Mouse (Mus musculus): ENCODE measurements around the gene Ppm1n. TPM values are rescaled to one million over a fixed set of nuclear protein-coding genes. Genes with fewer than 3 reads are reported as not detected.

Gene Ppm1n
- total and polyA plus RNA-seq, 2 experiments from 2014 or later = 0.56 TPM; not detected in 1

- peaks cover 9% of the 10 kb centered on the region; the same call in 1 of the 2 replicates for H3K4me1 ChIP-seq (ENCODE audit: control insufficient read depth, insufficient read depth)
- TF ChIP-seq CTCF (IDR thresholded peaks at IDR 0.05; ENCODE audit: low read depth) = peak; percentile 15; the same call in 1 of the 2 replicates
- TF ChIP-seq EP300 (IDR thresholded peaks at IDR 0.05; ENCODE audit: low read depth) = no peak
- DNase-seq (ENCODE audit: low spot score) = peak; percentile 64
- peaks cover 27% of the 10 kb centered on the region for H3K27me3 ChIP-seq (ENCODE audit: control insufficient read depth, insufficient read depth, low read length)
- H3K9ac ChIP-seq (replicated peaks; ENCODE audit: low read depth, low read length) = peak overlapping the region; percentile 49
- H3K4me2 ChIP-seq (ENCODE audit: low read depth, low read length) = peak overlapping the region; percentile 97
- WGBS = 2% methylated on average over 18 of the region's 18 CpGs
- H3K36me3 ChIP-seq (replicated peaks; ENCODE audit: control insufficient read depth, insufficient read depth, low read length) = no peaks in the 10 kb centered on the region
- peak overlapping the region; percentile 63 for H3K4me3 ChIP-seq (ENCODE audit: low read depth, low read length)
- peak; percentile 59 for ATAC-seq (ENCODE audit: insufficient read depth, low read depth)
- no peaks in the 10 kb centered on the region for H3K9me3 ChIP-seq (replicated peaks; ENCODE audit: control insufficient read depth, low read length)
- peak overlapping the region; percentile 78 for H3K27ac ChIP-seq (ENCODE audit: low read depth)
These were observed 28.0 kb upstream of the Ppm1n start for GRCm38 (mm10) chr7:19307739-19308453.

DNA sequence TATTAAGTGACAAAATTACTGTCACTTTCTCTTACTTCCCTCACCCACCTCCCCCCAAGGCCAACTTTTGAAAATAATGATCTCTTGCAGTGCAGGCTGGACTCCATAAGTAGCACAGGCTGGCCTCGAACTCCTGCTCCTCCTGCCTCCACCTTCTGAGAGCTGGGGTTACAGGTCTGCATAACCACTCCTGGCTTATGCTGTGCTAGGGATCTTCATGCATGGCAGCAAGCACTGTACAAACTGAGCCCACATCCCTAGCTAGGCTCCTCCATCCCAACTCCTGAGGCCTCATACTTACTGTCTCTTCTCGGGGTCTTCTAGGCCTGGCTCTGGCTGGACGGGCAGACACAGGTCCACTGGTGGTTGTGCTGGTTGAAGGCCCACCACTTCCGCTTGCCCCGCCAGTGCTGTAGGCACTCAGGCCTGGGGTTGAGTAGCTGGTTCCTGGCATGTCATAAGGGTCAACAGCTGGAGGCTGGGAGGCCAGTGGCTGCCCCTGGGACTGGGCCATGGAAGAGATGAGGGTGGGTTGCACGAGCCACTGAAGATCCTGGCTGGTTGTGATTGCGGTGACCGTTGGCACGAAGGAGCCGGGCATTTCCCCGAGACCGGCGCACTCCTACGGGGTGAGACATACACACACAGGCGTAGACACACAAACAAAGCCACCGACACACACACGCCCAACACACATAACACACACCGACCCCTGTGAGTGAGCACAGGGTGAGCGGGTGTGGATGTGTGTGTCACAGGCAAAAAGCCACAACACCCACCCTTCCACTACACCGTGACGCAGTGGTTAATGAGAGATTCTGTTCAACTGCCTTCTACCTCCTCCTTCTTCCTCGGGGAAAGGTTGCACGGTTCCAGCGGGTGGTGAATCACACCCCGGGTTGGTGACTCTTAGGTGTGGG, 27.2 kb upstream of the Ppm1n start:
- H3K4me3 ChIP-seq (ENCODE audit: low read depth, low read length) = no peak overlapping the region
- H3K36me3 ChIP-seq (replicated peaks; ENCODE audit: control insufficient read depth, insufficient read depth, low read length) = no peaks in the 10 kb centered on the region
- DNase-seq (ENCODE audit: low spot score) (no peak), ATAC-seq (ENCODE audit: insufficient read depth, low read depth) (no peak)
- no peak overlapping the region for H3K27ac ChIP-seq (ENCODE audit: low read depth)
- WGBS = 68% methylated on average over 25 of the region's 25 CpGs
- H3K27me3 ChIP-seq (ENCODE audit: control insufficient read depth, insufficient read depth, low read length) = peaks cover 32% of the 10 kb centered on the region
- H3K4me2 ChIP-seq (ENCODE audit: low read depth, low read length) = no peak overlapping the region
- TF ChIP-seq EP300 (IDR thresholded peaks at IDR 0.05; ENCODE audit: low read depth) (no peak), CTCF (IDR thresholded peaks at IDR 0.05; ENCODE audit: low read depth) (no peak)
- H3K9ac ChIP-seq (replicated peaks; ENCODE audit: low read depth, low read length) = no peak overlapping the region
- H3K9me3 ChIP-seq (replicated peaks; ENCODE audit: control insufficient read depth, low read length) = no peaks in the 10 kb centered on the region
- peaks cover 9% of the 10 kb centered on the region; the same call in 1 of the 2 replicates for H3K4me1 ChIP-seq (ENCODE audit: control insufficient read depth, insufficient read depth)

- no peak overlapping the region for H3K4me3 ChIP-seq (ENCODE audit: low read depth, low read length)
- no peak for TF ChIP-seq CTCF (IDR thresholded peaks at IDR 0.05; ENCODE audit: low read depth)
- TF ChIP-seq EP300 (IDR thresholded peaks at IDR 0.05; ENCODE audit: low read depth) = no peak
- 53% methylated on average over 16 of the region's 16 CpGs for WGBS
- no peaks in the 10 kb centered on the region for H3K9me3 ChIP-seq (replicated peaks; ENCODE audit: control insufficient read depth, low read length)
- H3K4me1 ChIP-seq (ENCODE audit: control insufficient read depth, insufficient read depth) = peaks cover 14% of the 10 kb centered on the region; the same call in 1 of the 2 replicates
- ATAC-seq (ENCODE audit: insufficient read depth, low read depth) = no peak
- H3K36me3 ChIP-seq (replicated peaks; ENCODE audit: control insufficient read depth, insufficient read depth, low read length) = no peaks in the 10 kb centered on the region
- no peak overlapping the region for H3K27ac ChIP-seq (ENCODE audit: low read depth)
- peaks cover 32% of the 10 kb centered on the region for H3K27me3 ChIP-seq (ENCODE audit: control insufficient read depth, insufficient read depth, low read length)
- H3K9ac ChIP-seq (replicated peaks; ENCODE audit: low read depth, low read length) = no peak overlapping the region
- no peak overlapping the region for H3K4me2 ChIP-seq (ENCODE audit: low read depth, low read length)
- DNase-seq (ENCODE audit: low spot score) = no peak
These were observed 26.2 kb upstream of the Ppm1n start for GRCm38 (mm10) chr7:19305796-19306765.

DNA sequence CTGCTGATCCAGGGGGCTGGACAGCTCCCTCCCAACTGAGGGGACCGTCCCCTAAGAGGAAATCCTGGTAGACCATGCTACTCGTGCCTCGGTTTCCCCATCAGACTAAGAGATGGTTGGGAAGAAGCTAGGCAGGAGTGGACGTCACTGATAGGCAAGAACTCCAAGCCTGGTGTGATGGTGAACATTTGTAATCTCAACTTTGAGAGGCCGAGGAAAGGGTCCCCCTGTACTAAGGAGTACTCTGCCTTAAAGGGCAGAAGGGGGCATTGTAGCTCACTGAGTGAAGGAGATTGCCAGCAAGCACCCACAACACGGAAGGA, 25.5 kb upstream of the Ppm1n start:
- no peak overlapping the region for H3K4me3 ChIP-seq (ENCODE audit: low read depth, low read length)
- peaks cover 32% of the 10 kb centered on the region for H3K27me3 ChIP-seq (ENCODE audit: control insufficient read depth, insufficient read depth, low read length)
- no peak overlapping the region for H3K9ac ChIP-seq (replicated peaks; ENCODE audit: low read depth, low read length)
- no peak overlapping the region for H3K27ac ChIP-seq (ENCODE audit: low read depth)
- 6% methylated on average over 6 of the region's 6 CpGs for WGBS
- H3K9me3 ChIP-seq (replicated peaks; ENCODE audit: control insufficient read depth, low read length) = no peaks in the 10 kb centered on the region
- peaks cover 14% of the 10 kb centered on the region; the same call in 1 of the 2 replicates for H3K4me1 ChIP-seq (ENCODE audit: control insufficient read depth, insufficient read depth)
- TF ChIP-seq EP300 (IDR thresholded peaks at IDR 0.05; ENCODE audit: low read depth) (no peak), CTCF (IDR thresholded peaks at IDR 0.05; ENCODE audit: low read depth) (no peak)
- DNase-seq (ENCODE audit: low spot score) (no peak), ATAC-seq (ENCODE audit: insufficient read depth, low read depth) (no peak)
- peak overlapping the region; percentile 62; the same call in 1 of the 2 replicates for H3K4me2 ChIP-seq (ENCODE audit: low read depth, low read length)
- no peaks in the 10 kb centered on the region for H3K36me3 ChIP-seq (replicated peaks; ENCODE audit: control insufficient read depth, insufficient read depth, low read length)
